Mouse (Mus musculus): ENCODE results near the gene Serpina3m. TPM values are rescaled to one million over a fixed set of nuclear protein-coding genes. Genes with fewer than 3 reads are reported as not detected.
"Not testable (repeated sequence)": the region's sequence is repeated elsewhere in the genome, so short reads cannot be mapped to it uniquely, and the experiment has no call there.

The Serpina3m gene
- total RNA-seq, 1 experiment: 5.5 TPM

DNA sequence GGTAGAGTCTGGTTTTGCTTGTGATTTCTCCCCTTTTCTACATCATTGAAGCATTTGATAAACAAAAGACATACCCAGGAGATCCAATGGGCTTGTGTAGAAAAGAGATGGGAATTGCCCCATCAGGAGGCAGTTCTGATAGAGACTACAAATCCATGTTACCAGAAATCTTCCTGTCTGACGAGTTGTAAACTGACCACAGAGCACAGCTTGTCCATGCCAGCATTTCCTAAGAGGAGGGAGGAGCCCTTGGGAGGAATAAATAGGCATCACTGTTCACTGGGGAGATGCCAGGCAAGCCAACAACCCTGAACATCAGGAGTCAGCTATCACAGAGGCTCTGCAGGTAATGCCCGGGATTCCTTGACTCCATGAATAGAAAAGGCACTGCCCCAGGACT, 48.6 kb downstream of the Serpina3m start:
- H3K9me3 ChIP-seq (ENCODE audit: control insufficient read depth, insufficient read depth, low read depth, low read length); H3K36me3 ChIP-seq (ENCODE audit: control insufficient read depth, insufficient read depth, low read length, poor library complexity, severe bottlenecking); H3K9ac ChIP-seq (ENCODE audit: insufficient read depth, low read depth, low read length, poor library complexity, severe bottlenecking); in situ Hi-C loops (cut with MboI; ENCODE audit: low sequenced_read_pairs in 2 of 2, unreplicated experiment in 2 of 2); H3K4me1 ChIP-seq (ENCODE audit: control insufficient read depth in 2 of 2, insufficient read depth in 2 of 2, low read length in 2 of 2, poor library complexity in 1 of 2); H3K27ac ChIP-seq (ENCODE audit: insufficient read depth, low read depth, low read length, poor library complexity, severe bottlenecking); H3K4me3 ChIP-seq (ENCODE audit: insufficient read depth in 1 of 2, low read depth in 1 of 2, low read length in 2 of 2, poor library complexity in 1 of 2, severe bottlenecking in 1 of 2); DNase-seq (ENCODE audit: low read depth, low spot score): not testable (repeated sequence)

DNA sequence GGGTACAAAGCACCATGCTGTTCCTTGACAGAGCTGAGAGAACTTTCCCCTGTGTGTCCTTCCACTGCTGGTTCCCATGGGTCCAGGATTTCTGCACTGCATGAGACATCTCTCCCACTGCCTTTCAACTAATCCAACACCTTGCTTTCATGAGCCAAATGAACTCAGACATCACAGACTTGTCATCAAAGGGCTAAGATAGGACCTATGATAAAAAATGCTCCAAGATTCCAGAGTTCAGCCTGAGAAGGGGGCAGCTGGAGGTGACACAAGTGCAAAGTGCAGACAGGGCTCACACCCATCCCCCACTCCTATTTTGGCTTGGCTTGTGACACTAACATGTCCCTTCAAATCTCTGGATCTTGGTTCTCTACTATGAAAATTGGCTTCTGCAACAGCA, 50.2 kb downstream of the Serpina3m start:
- Histone ChIP-seq H3K4me1 (ENCODE audit: control insufficient read depth in 2 of 2, insufficient read depth in 2 of 2, low read length in 2 of 2, poor library complexity in 1 of 2) (no peaks in the 10 kb centered on the region), H3K4me3 (ENCODE audit: insufficient read depth in 1 of 2, low read depth in 1 of 2, low read length in 2 of 2, poor library complexity in 1 of 2, severe bottlenecking in 1 of 2) (no peak overlapping the region), H3K9ac (ENCODE audit: insufficient read depth, low read depth, low read length, poor library complexity, severe bottlenecking) (no peak overlapping the region), H3K27ac (ENCODE audit: insufficient read depth, low read depth, low read length, poor library complexity, severe bottlenecking) (no peak overlapping the region), H3K9me3 (ENCODE audit: control insufficient read depth, insufficient read depth, low read depth, low read length) (no peaks in the 10 kb centered on the region), H3K36me3 (ENCODE audit: control insufficient read depth, insufficient read depth, low read length, poor library complexity, severe bottlenecking) (no peaks in the 10 kb centered on the region)
- no peak for DNase-seq (ENCODE audit: low read depth, low spot score)
- in situ Hi-C loops (cut with MboI; ENCODE audit: low sequenced_read_pairs in 2 of 2, unreplicated experiment in 2 of 2): no loop called here
- TF ChIP-seq MAFK (IDR thresholded peaks at IDR 0.05; ENCODE audit: insufficient read depth, low read depth, low read length): no peak
- no peak for TF ChIP-seq HCFC1 (IDR thresholded peaks at IDR 0.05; ENCODE audit: borderline replicate concordance, insufficient read depth, low read length)

DNA sequence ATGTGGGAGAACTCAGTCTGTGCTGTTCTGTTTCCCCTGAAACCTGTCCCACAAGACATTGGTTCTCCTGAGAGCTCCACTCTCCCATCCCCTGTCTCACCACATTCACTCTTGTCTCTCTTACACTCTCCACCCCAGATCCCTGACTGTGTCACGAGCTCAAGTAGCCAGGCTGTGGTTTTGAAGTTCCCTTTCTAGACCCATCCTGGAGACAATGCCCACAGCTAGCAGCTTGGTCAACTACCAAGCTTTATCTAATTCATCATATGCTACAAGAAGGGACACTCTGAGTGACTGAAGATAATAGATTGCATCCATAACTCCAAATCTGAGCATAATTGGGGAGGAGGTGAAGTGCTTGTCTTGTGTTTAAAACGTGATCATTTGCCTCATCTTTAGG, 52.8 kb downstream of the Serpina3m start:
- in situ Hi-C loops (cut with MboI; ENCODE audit: low sequenced_read_pairs in 2 of 2, unreplicated experiment in 2 of 2); H3K4me3 ChIP-seq (ENCODE audit: insufficient read depth in 1 of 2, low read depth in 1 of 2, low read length in 2 of 2, poor library complexity in 1 of 2, severe bottlenecking in 1 of 2); DNase-seq (ENCODE audit: low read depth, low spot score): not testable (repeated sequence)

DNA sequence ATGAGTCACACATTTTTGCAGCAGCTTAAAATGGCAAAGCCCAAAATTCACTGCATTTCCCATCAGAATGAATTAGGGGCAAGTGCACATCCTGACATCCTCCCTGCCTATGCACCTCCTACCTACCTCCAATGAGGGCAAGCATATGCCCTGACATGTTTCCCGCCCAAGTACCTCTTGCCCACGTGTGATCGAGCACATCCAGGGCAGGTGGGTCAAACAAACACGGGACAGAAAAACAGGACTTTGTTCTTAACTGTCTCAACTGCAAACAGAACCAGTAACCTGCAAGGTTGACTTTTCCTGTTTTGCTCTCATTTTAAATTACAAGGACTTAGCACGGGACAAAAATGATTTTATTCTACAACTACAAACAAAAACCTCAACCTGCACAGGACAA, 65.7 kb downstream of the Serpina3m start:
- no peak for DNase-seq (ENCODE audit: low read depth, low spot score)
- Histone ChIP-seq H3K27ac (ENCODE audit: insufficient read depth, low read depth, low read length, poor library complexity, severe bottlenecking) (no peak overlapping the region), H3K36me3 (ENCODE audit: control insufficient read depth, insufficient read depth, low read length, poor library complexity, severe bottlenecking) (no peaks in the 10 kb centered on the region), H3K4me1 (ENCODE audit: control insufficient read depth in 2 of 2, insufficient read depth in 2 of 2, low read length in 2 of 2, poor library complexity in 1 of 2) (no peaks in the 10 kb centered on the region), H3K9ac (ENCODE audit: insufficient read depth, low read depth, low read length, poor library complexity, severe bottlenecking) (no peak overlapping the region), H3K4me3 (ENCODE audit: insufficient read depth in 1 of 2, low read depth in 1 of 2, low read length in 2 of 2, poor library complexity in 1 of 2, severe bottlenecking in 1 of 2) (no peak overlapping the region), H3K9me3 (ENCODE audit: control insufficient read depth, insufficient read depth, low read depth, low read length) (no peaks in the 10 kb centered on the region)
- TF ChIP-seq MAFK (IDR thresholded peaks at IDR 0.05; ENCODE audit: insufficient read depth, low read depth, low read length) (no peak), ZC3H11A (IDR thresholded peaks at IDR 0.05; ENCODE audit: borderline replicate concordance, low read depth, low read length) (no peak), HCFC1 (IDR thresholded peaks at IDR 0.05; ENCODE audit: borderline replicate concordance, insufficient read depth, low read length) (no peak), CHD2 (IDR thresholded peaks at IDR 0.05; ENCODE audit: low read depth, low read length) (no peak), ZNF384 (IDR thresholded peaks at IDR 0.05; ENCODE audit: low read depth, low read length) (no peak)
- in situ Hi-C loops (cut with MboI; ENCODE audit: low sequenced_read_pairs in 2 of 2, unreplicated experiment in 2 of 2): loop anchor here in 1 of 2 experiments (25.0 kb wide), 1 partner anchor 192 kb away; the partner anchor contains the start of gene Serpina3f

More for the DNA sequence above, 52.8 kb downstream of the Serpina3m start:
- not testable (repeated sequence) for H3K9ac ChIP-seq (ENCODE audit: insufficient read depth, low read depth, low read length, poor library complexity, severe bottlenecking); H3K4me1 ChIP-seq (ENCODE audit: control insufficient read depth in 2 of 2, insufficient read depth in 2 of 2, low read length in 2 of 2, poor library complexity in 1 of 2); H3K27ac ChIP-seq (ENCODE audit: insufficient read depth, low read depth, low read length, poor library complexity, severe bottlenecking); H3K36me3 ChIP-seq (ENCODE audit: control insufficient read depth, insufficient read depth, low read length, poor library complexity, severe bottlenecking); H3K9me3 ChIP-seq (ENCODE audit: control insufficient read depth, insufficient read depth, low read depth, low read length)

DNA sequence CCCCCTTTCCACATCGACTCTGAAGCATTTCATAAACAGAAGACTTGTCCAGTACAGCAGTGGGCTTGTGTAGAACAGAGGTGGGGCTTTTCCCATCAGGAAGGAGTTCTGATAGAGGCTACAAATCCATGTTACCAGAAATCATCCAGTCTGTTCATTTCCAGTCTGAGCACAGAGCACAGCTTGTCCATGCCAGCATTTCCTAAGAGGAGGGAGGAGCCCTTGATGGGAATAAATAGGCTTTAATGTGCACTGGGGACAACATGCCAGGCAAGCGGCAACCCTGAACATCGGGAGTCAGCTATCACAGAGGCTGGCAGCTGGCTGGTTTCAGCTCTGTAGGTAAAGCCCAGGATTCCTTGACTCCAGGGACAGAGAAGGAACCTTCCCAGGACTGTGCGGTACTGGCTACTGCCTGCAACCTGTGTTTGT, 68.2 kb downstream of the Serpina3m start, which contains the start of gene Serpina3n:
TSS of gene Serpina3n (plus strand) at position 276 of the 432 bp plus-strand sequence.
- DNase-seq (ENCODE audit: low read depth, low spot score): no peak
- Histone ChIP-seq H3K9ac (ENCODE audit: insufficient read depth, low read depth, low read length, poor library complexity, severe bottlenecking) (no peak within 1 kb of the TSS), H3K27ac (ENCODE audit: insufficient read depth, low read depth, low read length, poor library complexity, severe bottlenecking) (no peak within 1 kb of the TSS), H3K36me3 (ENCODE audit: control insufficient read depth, insufficient read depth, low read length, poor library complexity, severe bottlenecking) (no peaks in the 10 kb centered on the region), H3K4me1 (ENCODE audit: control insufficient read depth in 2 of 2, insufficient read depth in 2 of 2, low read length in 2 of 2, poor library complexity in 1 of 2) (no peaks in the 10 kb centered on the region), H3K4me3 (ENCODE audit: insufficient read depth in 1 of 2, low read depth in 1 of 2, low read length in 2 of 2, poor library complexity in 1 of 2, severe bottlenecking in 1 of 2) (no peak within 1 kb of the TSS), H3K9me3 (ENCODE audit: control insufficient read depth, insufficient read depth, low read depth, low read length) (no peaks in the 10 kb centered on the region)
- TF ChIP-seq MAFK (IDR thresholded peaks at IDR 0.05; ENCODE audit: insufficient read depth, low read depth, low read length) (no peak), HCFC1 (IDR thresholded peaks at IDR 0.05; ENCODE audit: borderline replicate concordance, insufficient read depth, low read length) (no peak), ZC3H11A (IDR thresholded peaks at IDR 0.05; ENCODE audit: borderline replicate concordance, low read depth, low read length) (no peak), ZNF384 (IDR thresholded peaks at IDR 0.05; ENCODE audit: low read depth, low read length) (no peak), CHD2 (IDR thresholded peaks at IDR 0.05; ENCODE audit: low read depth, low read length) (no peak)
- in situ Hi-C loops (cut with MboI; ENCODE audit: low sequenced_read_pairs in 2 of 2, unreplicated experiment in 2 of 2): loop anchor here in 1 of 2 experiments (25.0 kb wide), 1 partner anchor 194 kb away; the partner anchor contains the start of gene Serpina3f

Data from ES-E14 (cell line).